Mouse (Mus musculus) heart, embryonic 11.5 days (tissue): ENCODE results near the gene Cenpm. TPM values are rescaled to one million over a fixed set of nuclear protein-coding genes. Genes with fewer than 3 reads are reported as not detected.

Source experiments
- ATAC-seq: fragments of 200-750 bp; cut with Nextera tagmentation; replicated peaks from 2 replicates; pipeline ENCODE4 v1.8.0; 2017; ENCODE audit warnings: moderate library complexity; ENCODE audit not compliant: insufficient number of reproducible peaks, low FRiP score, low TSS enrichment
- H3K27ac ChIP-seq: fragments of 300-500 bp; sonication (generic); 2 replicates; pipeline ENCODE4 v1.5.1; 2014; ENCODE audit warnings: mild to moderate bottlenecking, low read depth, low read length
- H3K27me3 ChIP-seq: fragments of 300-500 bp; sonication (generic); 2 replicates; pipeline ENCODE4 v1.6.1; 2014; ENCODE audit warnings: mild to moderate bottlenecking, low read length, mixed read lengths; ENCODE audit not compliant: control insufficient read depth, insufficient read depth
- H3K36me3 ChIP-seq: fragments of 300-500 bp; sonication (generic); 2 replicates; pipeline ENCODE4 v1.6.1; 2014; ENCODE audit warnings: mild to moderate bottlenecking, low read length, moderate library complexity, mixed read lengths; ENCODE audit not compliant: control insufficient read depth, insufficient read depth
- H3K4me1 ChIP-seq: fragments of 300-500 bp; sonication (generic); 2 replicates; pipeline ENCODE4 v1.6.1; 2014; ENCODE audit warnings: low read length; ENCODE audit not compliant: control insufficient read depth, insufficient read depth
- H3K4me2 ChIP-seq: fragments of 300-500 bp; sonication (generic); 2 replicates; pipeline ENCODE4 v1.6.1; 2014; ENCODE audit warnings: mild to moderate bottlenecking, moderate library complexity
- H3K4me3 ChIP-seq: fragments of 300-500 bp; sonication (generic); 2 replicates; pipeline ENCODE4 v1.5.1; 2014; ENCODE audit warnings: low read depth, low read length
- H3K9ac ChIP-seq: fragments of 300-500 bp; sonication (generic); 2 replicates; pipeline ENCODE4 v1.6.1; 2014; ENCODE audit warnings: mild to moderate bottlenecking, low read depth, low read length, moderate library complexity
- H3K9me3 ChIP-seq: fragments of 300-500 bp; sonication (generic); replicated peaks from 2 replicates; pipeline ENCODE4 v1.6.1; 2016; ENCODE audit warnings: low read length; ENCODE audit not compliant: control insufficient read depth
- WGBS: fragments of 180-500 bp; shearing (Covaris S2); extraction: QIAGEN DNeasy Blood & Tissue Kit; methylation state at CpG from one replicate; pipeline ENCODE4 v1.1.7; 2014; ENCODE audit not compliant: insufficient replicate concordance; 5-methylcytosine and 5-hydroxymethylcytosine counted together
- polyA plus RNA-seq: library from polyadenylated mRNA; unstranded; fragments of >200 nt; fragmentation: Nextera tagmentation; extraction: Ambion mirVana; gene quantifications from 2 replicates; pipeline ENCODE4 v1.2.1, GENCODE M21; 2014

Gene Cenpm
- polyA plus RNA-seq, 1 experiment from 2014 or later: 67.3 TPM

GRCm38 (mm10) chr15:82199546-82199945, 45.0 kb downstream of the Cenpm start:
- peaks cover 54% of the 10 kb centered on the region for H3K36me3 ChIP-seq
- no peak for ATAC-seq
- no peak overlapping the region for H3K4me3 ChIP-seq
- H3K9me3 ChIP-seq: no peaks in the 10 kb centered on the region
- no peak overlapping the region for H3K4me2 ChIP-seq
- H3K27ac ChIP-seq: no peak overlapping the region
- WGBS: 89% methylated on average over 12 of the region's 12 CpGs
- H3K9ac ChIP-seq: no peak overlapping the region
- H3K4me1 ChIP-seq: no peaks in the 10 kb centered on the region
- peaks cover 5% of the 10 kb centered on the region for H3K27me3 ChIP-seq

GRCm38 (mm10) chr15:82198342-82198741, 46.2 kb downstream of the Cenpm start:
- ATAC-seq: no peak
- no peak overlapping the region for H3K4me3 ChIP-seq
- no peaks in the 10 kb centered on the region for H3K27me3 ChIP-seq
- no peak overlapping the region for H3K9ac ChIP-seq
- H3K4me1 ChIP-seq: no peaks in the 10 kb centered on the region
- 88% methylated on average over 7 of the region's 7 CpGs for WGBS
- no peaks in the 10 kb centered on the region for H3K9me3 ChIP-seq
- H3K36me3 ChIP-seq: peaks cover 60% of the 10 kb centered on the region
- no peak overlapping the region for H3K4me2 ChIP-seq
- H3K27ac ChIP-seq: no peak overlapping the region

GRCm38 (mm10) chr15:82197937-82198336, 46.6 kb downstream of the Cenpm start:
- no peaks in the 10 kb centered on the region for H3K9me3 ChIP-seq
- H3K4me2 ChIP-seq: no peak overlapping the region
- WGBS: 92% methylated on average over 11 of the region's 11 CpGs
- peaks cover 60% of the 10 kb centered on the region for H3K36me3 ChIP-seq
- H3K4me3 ChIP-seq: no peak overlapping the region
- no peak overlapping the region for H3K27ac ChIP-seq
- H3K4me1 ChIP-seq: no peaks in the 10 kb centered on the region
- H3K27me3 ChIP-seq: no peaks in the 10 kb centered on the region
- H3K9ac ChIP-seq: no peak overlapping the region
- ATAC-seq: no peak

- no peak overlapping the region for H3K27ac ChIP-seq
- no peaks in the 10 kb centered on the region for H3K9me3 ChIP-seq
- 92% methylated on average over 10 of the region's 10 CpGs for WGBS
- H3K4me2 ChIP-seq: no peak overlapping the region
- no peaks in the 10 kb centered on the region for H3K27me3 ChIP-seq
- H3K36me3 ChIP-seq: peaks cover 61% of the 10 kb centered on the region
- no peak overlapping the region for H3K9ac ChIP-seq
- no peaks in the 10 kb centered on the region for H3K4me1 ChIP-seq
- no peak overlapping the region for H3K4me3 ChIP-seq
- ATAC-seq: no peak
Measured at GRCm38 (mm10) chr15:82197246-82197750, 47.2 kb downstream of the Cenpm start.

- Histone ChIP-seq H3K4me3 (no peak overlapping the region), H3K36me3 (peaks cover 56% of the 10 kb centered on the region), H3K27ac (no peak overlapping the region), H3K4me1 (no peaks in the 10 kb centered on the region), H3K9me3 (no peaks in the 10 kb centered on the region), H3K4me2 (no peak overlapping the region), H3K9ac (no peak overlapping the region), H3K27me3 (no peaks in the 10 kb centered on the region)
- 86% methylated on average over 12 of the region's 12 CpGs for WGBS
- no peak for ATAC-seq
Measured at GRCm38 (mm10) chr15:82196300-82196699, 48.2 kb downstream of the Cenpm start.

- Histone ChIP-seq H3K27ac (no peak overlapping the region), H3K4me2 (no peak overlapping the region), H3K4me1 (peaks cover 3% of the 10 kb centered on the region; the same call in 1 of the 2 replicates), H3K27me3 (no peaks in the 10 kb centered on the region), H3K9ac (no peak overlapping the region; the same call in 1 of the 2 replicates), H3K9me3 (no peaks in the 10 kb centered on the region), H3K36me3 (peaks cover 39% of the 10 kb centered on the region), H3K4me3 (no peak overlapping the region)
- 65% methylated on average over 8 of the region's 8 CpGs for WGBS
- no peak for ATAC-seq
Measured at GRCm38 (mm10) chr15:82192617-82193016, 51.9 kb downstream of the Cenpm start.

GRCm38 (mm10) chr15:82188481-82189240, 55.9 kb downstream of the Cenpm start:
- Histone ChIP-seq H3K4me1 (peaks cover 41% of the 10 kb centered on the region), H3K27ac (no peak overlapping the region), H3K36me3 (peaks cover 24% of the 10 kb centered on the region), H3K27me3 (0 out of 2 replicates have a peak, but pooled peaks cover 2% of the 10 kb centered on the region), H3K4me2 (no peak overlapping the region), H3K4me3 (no peak overlapping the region), H3K9ac (no peak overlapping the region), H3K9me3 (no peaks in the 10 kb centered on the region)
- no peak for ATAC-seq
- 95% methylated on average over 10 of the region's 10 CpGs for WGBS

- ATAC-seq: no peak
- no peaks in the 10 kb centered on the region for H3K9me3 ChIP-seq
- H3K4me1 ChIP-seq: peaks cover 45% of the 10 kb centered on the region
- peaks cover 18% of the 10 kb centered on the region for H3K36me3 ChIP-seq
- whole genome bisulfite sequencing: 88% methylated on average over 1 of the region's 1 CpGs
- H3K27ac ChIP-seq: no peak overlapping the region
- H3K4me2 ChIP-seq: no peak overlapping the region
- 0 out of 2 replicates have a peak, but pooled peaks cover 2% of the 10 kb centered on the region for H3K27me3 ChIP-seq
- no peak overlapping the region for H3K9ac ChIP-seq
- H3K4me3 ChIP-seq: no peak overlapping the region
Measured at GRCm38 (mm10) chr15:82187924-82188323, 56.6 kb downstream of the Cenpm start.

- no peak overlapping the region for H3K4me2 ChIP-seq
- H3K27me3 ChIP-seq: 0 out of 2 replicates have a peak, but pooled peaks cover 2% of the 10 kb centered on the region
- H3K27ac ChIP-seq: no peak overlapping the region
- no peak overlapping the region for H3K9ac ChIP-seq
- 81% methylated on average over 4 of the region's 4 CpGs for WGBS
- no peak overlapping the region for H3K4me3 ChIP-seq
- ATAC-seq: no peak
- H3K9me3 ChIP-seq: peaks cover under 1% of the 10 kb centered on the region; the same call in 1 of the 2 replicates
- peaks cover 45% of the 10 kb centered on the region for H3K4me1 ChIP-seq
- H3K36me3 ChIP-seq: peaks cover 18% of the 10 kb centered on the region
Measured at GRCm38 (mm10) chr15:82187401-82187800, 57.1 kb downstream of the Cenpm start.
